Mouse (Mus musculus) spleen, adult 2 months (tissue): ENCODE measurements around the gene Hba-x.

ENCODE experiments used
- CTCF ChIP-seq: fragments of 200-500 bp; IDR thresholded peaks from 2 replicates; pipeline ENCODE4 v1.5.1; 2011; ENCODE audit warnings: mild to moderate bottlenecking, inconsistent platforms; ENCODE audit not compliant: insufficient read depth, insufficient read length, insufficient replicate concordance; ENCODE audit errors: extremely low read depth
- POLR2A ChIP-seq: fragments of 200-500 bp; IDR thresholded peaks from 2 replicates; pipeline ENCODE4 v1.6.1; 2011; ENCODE audit warnings: low read depth, low read length, inconsistent platforms

DNA sequence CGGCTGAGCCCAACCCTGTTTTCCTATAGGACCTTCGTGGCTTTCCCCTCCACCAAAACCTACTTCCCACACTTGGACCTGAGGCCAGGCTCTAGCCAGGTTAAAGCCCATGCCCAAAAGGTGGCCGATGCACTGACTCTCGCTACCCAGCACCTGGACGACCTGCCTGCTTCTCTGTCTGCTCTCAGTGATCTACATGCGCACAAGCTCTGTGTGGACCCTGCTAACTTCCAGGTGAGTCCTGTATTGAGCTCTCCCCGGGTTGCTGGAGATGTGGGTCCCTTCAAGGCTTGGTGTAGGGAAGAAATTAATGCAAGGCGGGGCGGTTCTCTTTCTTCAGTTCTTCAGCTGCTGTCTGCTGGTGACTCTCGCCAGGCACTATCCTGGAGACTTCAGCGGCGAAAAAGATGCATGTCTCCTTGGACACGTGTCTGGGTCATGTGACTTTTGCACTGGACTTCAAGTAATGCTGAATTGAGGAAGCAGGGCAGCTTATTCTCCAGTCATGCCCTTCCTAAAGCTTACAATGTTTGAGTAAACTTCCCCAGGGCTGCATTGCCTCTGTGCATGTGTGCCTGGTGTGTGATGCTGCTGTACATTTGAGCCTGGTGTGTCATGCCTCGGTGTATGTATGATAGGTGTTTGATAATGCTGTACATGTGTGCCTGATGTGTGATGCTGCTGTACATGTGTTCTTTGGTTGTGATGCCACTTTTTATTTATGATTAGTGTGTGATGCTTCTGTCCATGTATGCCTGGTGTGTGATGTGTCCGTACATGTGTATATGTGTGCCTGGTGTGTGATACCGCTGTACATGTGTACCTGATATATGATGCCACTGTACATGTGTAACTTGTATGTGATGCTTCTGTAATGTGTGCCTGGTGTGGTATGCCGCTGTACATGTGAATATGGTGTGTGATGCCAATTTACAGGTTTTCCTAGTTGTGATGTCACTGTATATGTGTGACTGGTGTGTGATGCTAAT lies 24.4 kb downstream of the Hba-x start:
- TF ChIP-seq CTCF: no peak
- TF ChIP-seq POLR2A: no peak
